Mouse (Mus musculus): ENCODE data around the gene Nol9. TPM values are rescaled to one million over a fixed set of nuclear protein-coding genes. Genes with fewer than 3 reads are reported as not detected.

Gene Nol9
- total and polyA plus RNA-seq, 3 experiments, result 80.3 to 114 (median 80.9) TPM

DNA sequence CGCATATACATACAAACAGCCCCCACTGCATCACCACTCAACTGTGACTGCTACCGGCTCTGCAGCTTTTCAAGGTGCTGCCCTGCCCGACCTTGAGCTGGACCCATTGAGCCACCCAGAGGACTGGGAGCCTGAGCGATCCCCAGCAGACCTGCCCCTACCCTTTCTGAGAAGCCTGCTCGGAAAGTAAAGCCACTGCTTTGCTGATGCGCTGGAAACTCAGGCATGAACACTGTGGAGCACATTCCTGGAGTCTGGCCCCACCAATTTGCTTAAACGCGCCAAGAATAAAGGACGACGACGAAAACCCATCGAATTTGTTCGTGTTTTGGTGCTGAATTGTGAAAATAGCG lies 31.0 kb upstream of the Nol9 start:
- peaks cover 0 to 5% of the 10 kb centered on the region in 2 experiments; a peak in 1 of 4 replicates for H3K36me3 ChIP-seq (ENCODE audit: control insufficient read depth in 1 of 2, insufficient read depth in 2 of 2, low read length in 2 of 2)
- H3K27me3 ChIP-seq (ENCODE audit: control insufficient read depth in 1 of 2, insufficient read depth in 2 of 2, low read length in 2 of 2), result no peaks in the 10 kb centered on the region
- no peak overlapping the region for H3K27ac ChIP-seq (ENCODE audit: control insufficient read depth, low read depth, low read length)
- no peaks in the 10 kb centered on the region for H3K9me3 ChIP-seq (replicated peaks; ENCODE audit: insufficient read depth, low read length)
- TF ChIP-seq EP300 (IDR thresholded peaks at IDR 0.05; ENCODE audit: low read depth in 1 of 2, low read length in 2 of 2) (no peak), USF2 (IDR thresholded peaks at IDR 0.05; ENCODE audit: borderline replicate concordance in 1 of 2, insufficient read depth in 1 of 2, low read depth in 1 of 2, low read length in 2 of 2) (no peak), RAD21 (IDR thresholded peaks at IDR 0.05; ENCODE audit: low read depth, low read length) (no peak)
- H3K4me1 ChIP-seq (ENCODE audit: control insufficient read depth in 1 of 2, insufficient read depth in 2 of 2, low read length in 2 of 2), result peaks cover 0 to 11% of the 10 kb centered on the region in 2 experiments; a peak in 3 of 4 replicates
- H3K4me3 ChIP-seq (ENCODE audit: control insufficient read depth in 1 of 2, insufficient read depth in 1 of 2, low read depth in 2 of 2, low read length in 2 of 2), result peak overlapping the region; percentile 74 to 83
- peak overlapping the region; percentile 40 for H3K9ac ChIP-seq (ENCODE audit: control insufficient read depth, low read depth, low read length, poor library complexity, severe bottlenecking)
- peak; percentile 40 for DNase-seq (ENCODE audit: low read depth, low spot score)
- H3K79me2 ChIP-seq (ENCODE audit: control insufficient read depth, insufficient read depth, low read length, poor library complexity), result peaks cover 38% of the 10 kb centered on the region

GRCm38 (mm10) chr4:152008622-152009075 lies 30.5 kb upstream of the Nol9 start, which contains the start of gene Klhl21:
Gene Klhl21 (plus strand): TSS chr4:152008803.
- peak within 1 kb of the TSS; percentile 46 for H3K27ac ChIP-seq (ENCODE audit: control insufficient read depth, low read depth, low read length)
- peak within 1 kb of the TSS; percentile 74 to 83 for H3K4me3 ChIP-seq (ENCODE audit: control insufficient read depth in 1 of 2, insufficient read depth in 1 of 2, low read depth in 2 of 2, low read length in 2 of 2)
- no peaks in the 10 kb centered on the region for H3K9me3 ChIP-seq (replicated peaks; ENCODE audit: insufficient read depth, low read length)
- H3K36me3 ChIP-seq (ENCODE audit: control insufficient read depth in 1 of 2, insufficient read depth in 2 of 2, low read length in 2 of 2), result peaks cover 0 to 5% of the 10 kb centered on the region in 2 experiments; a peak in 1 of 4 replicates
- no peaks in the 10 kb centered on the region for H3K27me3 ChIP-seq (ENCODE audit: control insufficient read depth in 1 of 2, insufficient read depth in 2 of 2, low read length in 2 of 2)
- H3K9ac ChIP-seq (ENCODE audit: control insufficient read depth, low read depth, low read length, poor library complexity, severe bottlenecking), result peak within 1 kb of the TSS; percentile 81
- peaks cover 38% of the 10 kb centered on the region for H3K79me2 ChIP-seq (ENCODE audit: control insufficient read depth, insufficient read depth, low read length, poor library complexity)
- DNase-seq (ENCODE audit: low read depth, low spot score), result peak; percentile 97
- H3K4me1 ChIP-seq (ENCODE audit: control insufficient read depth in 1 of 2, insufficient read depth in 2 of 2, low read length in 2 of 2), result peaks cover 0 to 11% of the 10 kb centered on the region in 2 experiments; a peak in 3 of 4 replicates
- no peak for TF ChIP-seq E2F4 (IDR thresholded peaks at IDR 0.05; ENCODE audit: borderline replicate concordance, low read depth, low read length)
- no peak for TF ChIP-seq SMC3 (IDR thresholded peaks at IDR 0.05; ENCODE audit: low read depth, low read length)
- peak; percentile 92 for TF ChIP-seq TBP (IDR thresholded peaks at IDR 0.05; ENCODE audit: low read depth, low read length)
- no peak for TF ChIP-seq POLR2AphosphoS5 (IDR thresholded peaks at IDR 0.05; ENCODE audit: borderline replicate concordance, low read depth, low read length)
- TF ChIP-seq POLR2AphosphoS2 (IDR thresholded peaks at IDR 0.05; ENCODE audit: low read length), result peak; percentile 85; the same call in 1 of the 2 replicates
- TF ChIP-seq MAX (IDR thresholded peaks at IDR 0.05; ENCODE audit: low read length), result peak; percentile 12; the same call in 1 of the 2 replicates
- TF ChIP-seq JUND (IDR thresholded peaks at IDR 0.05; ENCODE audit: low read depth, low read length), result no peak
- peak; percentile 60 for TF ChIP-seq ELF1 (IDR thresholded peaks at IDR 0.05; ENCODE audit: low read depth, low read length)
- TF ChIP-seq CTCF (IDR thresholded peaks at IDR 0.05 in 2 of 3, conservative IDR thresholded peaks at IDR 0.05 in 1 of 3; ENCODE audit: control insufficient read depth in 1 of 3, insufficient read depth in 1 of 3, low read depth in 2 of 3, low read length in 3 of 3, poor library complexity in 1 of 3, severe bottlenecking in 1 of 3), result no peak
- TF ChIP-seq NELFE (IDR thresholded peaks at IDR 0.05; ENCODE audit: low read depth, low read length), result peak; percentile 97
- TF ChIP-seq MYB (IDR thresholded peaks at IDR 0.05; ENCODE audit: low read depth, low read length), result 0 out of 2 replicates have a peak, but pooled peaks have one; percentile 11
- TF ChIP-seq CHD1 (IDR thresholded peaks at IDR 0.05; ENCODE audit: low read depth, low read length), result no peak
- TF ChIP-seq RAD21 (IDR thresholded peaks at IDR 0.05; ENCODE audit: low read depth, low read length), result no peak
- TF ChIP-seq RCOR1 (IDR thresholded peaks at IDR 0.05; ENCODE audit: low read depth, low read length), result no peak
- TF ChIP-seq ETS1 (IDR thresholded peaks at IDR 0.05; ENCODE audit: low read depth, low read length), result peak; percentile 87
- no peak for TF ChIP-seq GABPA (IDR thresholded peaks at IDR 0.05; ENCODE audit: low read depth, low read length)
- TF ChIP-seq HCFC1 (IDR thresholded peaks at IDR 0.05; ENCODE audit: low read depth, low read length), result peak; percentile 78
- no peak for TF ChIP-seq USF2 (IDR thresholded peaks at IDR 0.05; ENCODE audit: borderline replicate concordance in 1 of 2, insufficient read depth in 1 of 2, low read depth in 1 of 2, low read length in 2 of 2)
- TF ChIP-seq ZC3H11A (IDR thresholded peaks at IDR 0.05; ENCODE audit: low read depth, low read length), result no peak
- peak; percentile 26; the same call in 1 of the 2 replicates for TF ChIP-seq TCF12 (IDR thresholded peaks at IDR 0.05; ENCODE audit: low read depth, low read length)
- TF ChIP-seq POLR2A (IDR thresholded peaks at IDR 0.05; ENCODE audit: control insufficient read depth in 1 of 2, insufficient read depth in 1 of 2, low read depth in 1 of 2, low read length in 2 of 2, poor library complexity in 1 of 2), result peak; percentile 93
- TF ChIP-seq MYC (IDR thresholded peaks at IDR 0.05; ENCODE audit: low read depth, low read length), result no peak; the same call in 1 of the 2 replicates
- no peak for TF ChIP-seq MAFK (IDR thresholded peaks at IDR 0.05; ENCODE audit: borderline replicate concordance, low read depth, low read length)
- peak; percentile 83; the same call in 1 of the 2 replicates for TF ChIP-seq MAZ (IDR thresholded peaks at IDR 0.05; ENCODE audit: low read depth, low read length)
- TF ChIP-seq NRF1 (IDR thresholded peaks at IDR 0.05; ENCODE audit: insufficient read depth, low read depth, low read length, poor library complexity, severe bottlenecking), result no peak
- TF ChIP-seq ZNF384 (IDR thresholded peaks at IDR 0.05; ENCODE audit: low read depth, low read length), result no peak
- TF ChIP-seq UBTF (IDR thresholded peaks at IDR 0.05; ENCODE audit: borderline replicate concordance, insufficient read depth, low read depth, low read length), result peak; percentile 23; the same call in 1 of the 2 replicates
- no peak for TF ChIP-seq BHLHE40 (IDR thresholded peaks at IDR 0.05; ENCODE audit: borderline replicate concordance, low read depth, low read length)
- no peak for TF ChIP-seq TAL1 (IDR thresholded peaks at IDR 0.05; ENCODE audit: low read length)
- no peak for TF ChIP-seq ZKSCAN1 (IDR thresholded peaks at IDR 0.05; ENCODE audit: low read depth, low read length)

Data from MEL (cell line).